Mouse (Mus musculus): ENCODE measurements around the gene Cyb5r4. TPM values are rescaled to one million over a fixed set of nuclear protein-coding genes. Genes with fewer than 3 reads are reported as not detected.
"Not testable (repeated sequence)": the region's sequence is repeated elsewhere in the genome, so short reads cannot be mapped to it uniquely, and the experiment has no call there.

Gene Cyb5r4
- polyA plus RNA-seq, 1 experiment = 15.0 TPM

GRCm38 (mm10) chr9:87115456-87115931 is 93.7 kb downstream of the Cyb5r4 start:
- WGBS = 54% methylated on average over 6 of the region's 6 CpGs
- H3K27ac ChIP-seq (ENCODE audit: insufficient read depth, low read depth, low read length) = no peak overlapping the region
- H3K36me3 ChIP-seq (ENCODE audit: control insufficient read depth, insufficient read depth, low read length) = no peaks in the 10 kb centered on the region
- no peak for DNase-seq
- H3K27me3 ChIP-seq (replicated peaks; ENCODE audit: control insufficient read depth, insufficient read depth, low read length) = no peaks in the 10 kb centered on the region
- H3K4me3 ChIP-seq (ENCODE audit: insufficient read depth, low read depth, low read length) = no peak overlapping the region
- TF ChIP-seq CTCF (conservative IDR thresholded peaks at IDR 0.05; ENCODE audit: insufficient read depth, insufficient read length, low read depth, low read length) = no peak
- TF ChIP-seq POLR2A (IDR thresholded peaks at IDR 0.05; ENCODE audit: low read depth, low read length) = no peak
- no peaks in the 10 kb centered on the region for H3K4me1 ChIP-seq (ENCODE audit: control insufficient read depth, insufficient read depth, low read length)

- no peak for DNase-seq
- WGBS = 87% methylated on average over 1 of the region's 1 CpGs
- Histone ChIP-seq H3K36me3 (ENCODE audit: control insufficient read depth, insufficient read depth, low read length) (no peaks in the 10 kb centered on the region), H3K27ac (ENCODE audit: insufficient read depth, low read depth, low read length) (no peak overlapping the region), H3K4me1 (ENCODE audit: control insufficient read depth, insufficient read depth, low read length) (no peaks in the 10 kb centered on the region), H3K27me3 (replicated peaks; ENCODE audit: control insufficient read depth, insufficient read depth, low read length) (no peaks in the 10 kb centered on the region), H3K4me3 (ENCODE audit: insufficient read depth, low read depth, low read length) (no peak overlapping the region)
- TF ChIP-seq POLR2A (IDR thresholded peaks at IDR 0.05; ENCODE audit: low read depth, low read length) (no peak), CTCF (conservative IDR thresholded peaks at IDR 0.05; ENCODE audit: insufficient read depth, insufficient read length, low read depth, low read length) (no peak)
These were observed 94.2 kb downstream of the Cyb5r4 start for GRCm38 (mm10) chr9:87115978-87116377.

GRCm38 (mm10) chr9:87118996-87119395 is 97.2 kb downstream of the Cyb5r4 start:
- TF ChIP-seq POLR2A (IDR thresholded peaks at IDR 0.05; ENCODE audit: low read depth, low read length) (no peak), CTCF (conservative IDR thresholded peaks at IDR 0.05; ENCODE audit: insufficient read depth, insufficient read length, low read depth, low read length) (no peak)
- Histone ChIP-seq H3K27ac (ENCODE audit: insufficient read depth, low read depth, low read length) (no peak overlapping the region), H3K4me1 (ENCODE audit: control insufficient read depth, insufficient read depth, low read length) (no peaks in the 10 kb centered on the region), H3K27me3 (replicated peaks; ENCODE audit: control insufficient read depth, insufficient read depth, low read length) (no peaks in the 10 kb centered on the region), H3K4me3 (ENCODE audit: insufficient read depth, low read depth, low read length) (no peak overlapping the region), H3K36me3 (ENCODE audit: control insufficient read depth, insufficient read depth, low read length) (no peaks in the 10 kb centered on the region)
- DNase-seq = no peak
- WGBS = 57% methylated on average over 3 of the region's 3 CpGs

- DNase-seq = no peak
- no peak overlapping the region for H3K4me3 ChIP-seq (ENCODE audit: insufficient read depth, low read depth, low read length)
- no peak for TF ChIP-seq CTCF (conservative IDR thresholded peaks at IDR 0.05; ENCODE audit: insufficient read depth, insufficient read length, low read depth, low read length)
- TF ChIP-seq POLR2A (IDR thresholded peaks at IDR 0.05; ENCODE audit: low read depth, low read length) = no peak
- no peaks in the 10 kb centered on the region for H3K4me1 ChIP-seq (ENCODE audit: control insufficient read depth, insufficient read depth, low read length)
- H3K36me3 ChIP-seq (ENCODE audit: control insufficient read depth, insufficient read depth, low read length) = no peaks in the 10 kb centered on the region
- WGBS = 61% methylated on average over 9 of the region's 9 CpGs
- no peak overlapping the region for H3K27ac ChIP-seq (ENCODE audit: insufficient read depth, low read depth, low read length)
- H3K27me3 ChIP-seq (replicated peaks; ENCODE audit: control insufficient read depth, insufficient read depth, low read length) = no peaks in the 10 kb centered on the region
These were observed 100.2 kb downstream of the Cyb5r4 start for GRCm38 (mm10) chr9:87121956-87122493.

GRCm38 (mm10) chr9:87127046-87127445 is 105.2 kb downstream of the Cyb5r4 start:
- not testable (repeated sequence) for DNase-seq; H3K36me3 ChIP-seq (ENCODE audit: control insufficient read depth, insufficient read depth, low read length); H3K27ac ChIP-seq (ENCODE audit: insufficient read depth, low read depth, low read length); H3K27me3 ChIP-seq (replicated peaks; ENCODE audit: control insufficient read depth, insufficient read depth, low read length); H3K4me3 ChIP-seq (ENCODE audit: insufficient read depth, low read depth, low read length); H3K4me1 ChIP-seq (ENCODE audit: control insufficient read depth, insufficient read depth, low read length)
- WGBS = 79% methylated on average over 6 of the region's 6 CpGs

Other genes starting within 250 kb of the Cyb5r4 start
- 3.4 and 4.1 TPM in 2 replicates for gene Snap91, start 141.4 kb upstream of the Cyb5r4 start, polyA plus RNA-seq (2012; rRNA removed)
- not detected in 2 replicates for gene Ripply2, start 6.5 kb upstream of the Cyb5r4 start, polyA plus RNA-seq (2012; rRNA removed)
- 0.10 and 0.28 TPM in 2 replicates for gene Mrap2, start 122.3 kb downstream of the Cyb5r4 start, polyA plus RNA-seq (2012; rRNA removed)
- 1.5 and 1.6 TPM in 2 replicates for gene Cep162, start 233.5 kb downstream of the Cyb5r4 start, polyA plus RNA-seq (2012; rRNA removed)